Mouse (Mus musculus) hindbrain, embryonic 10.5 days (tissue): ENCODE results near the gene Hap1. TPM values are rescaled to one million over a fixed set of nuclear protein-coding genes. Genes with fewer than 3 reads are reported as not detected.

ENCODE experiments used
- DNase-seq: peaks from one replicate; pipeline ENCODE4 v3.0.0-alpha.2; 2017; ENCODE audit warnings: low spot score
- H3K27ac ChIP-seq: fragments of 300-500 bp; sonication (generic); 2 replicates; pipeline ENCODE4 v1.5.1; 2016; ENCODE audit warnings: mild to moderate bottlenecking, moderate library complexity
- H3K27me3 ChIP-seq: fragments of 300-500 bp; sonication (generic); 2 replicates; pipeline ENCODE4 v1.6.1; 2016; ENCODE audit warnings: mild to moderate bottlenecking; ENCODE audit not compliant: poor library complexity, insufficient read depth, severe bottlenecking
- H3K36me3 ChIP-seq: fragments of 300-500 bp; sonication (generic); 2 replicates; pipeline ENCODE4 v1.6.1; 2016; ENCODE audit warnings: mild to moderate bottlenecking, moderate library complexity
- H3K4me1 ChIP-seq: fragments of 300-500 bp; sonication (generic); replicated peaks from 2 replicates; pipeline ENCODE4 v1.6.1; 2016; ENCODE audit warnings: mild to moderate bottlenecking
- H3K4me3 ChIP-seq: fragments of 300-500 bp; sonication (generic); 2 replicates; pipeline ENCODE4 v1.5.1; 2016; ENCODE audit warnings: mild to moderate bottlenecking, moderate library complexity
- H3K9me3 ChIP-seq: fragments of 300-500 bp; sonication (generic); 2 replicates; pipeline ENCODE4 v1.6.1; 2016; ENCODE audit warnings: mild to moderate bottlenecking, moderate library complexity
- WGBS: fragments of 180-500 bp; shearing (Covaris S2); methylation state at CpG from one replicate; pipeline ENCODE4 v1.1.7; 2016; 5-methylcytosine and 5-hydroxymethylcytosine counted together
- polyA plus RNA-seq: library from polyadenylated mRNA; unstranded; fragments of >200 nt; fragmentation: Nextera tagmentation; extraction: Ambion mirVana; gene quantifications from 2 replicates; pipeline ENCODE4 v1.2.1, GENCODE M21; 2016

Hap1 gene
- polyA plus RNA-seq, 1 experiment from 2014 or later, result 37.7 TPM

GRCm38 (mm10) chr11:100395861-100396631 is 40.1 kb upstream of the Hap1 start:
- 35% methylated on average over 17 of the region's 17 CpGs for WGBS
- Histone ChIP-seq H3K4me1 (peaks cover 58% of the 10 kb centered on the region), H3K36me3 (no peaks in the 10 kb centered on the region), H3K4me3 (peak overlapping the region; percentile 65), H3K9me3 (no peaks in the 10 kb centered on the region), H3K27ac (peak overlapping the region; percentile 60; the same call in 1 of the 2 replicates), H3K27me3 (peaks cover 50% of the 10 kb centered on the region)
- peak; percentile 23 for DNase-seq

GRCm38 (mm10) chr11:100395200-100395599 is 39.3 kb upstream of the Hap1 start:
- DNase-seq, result no peak
- Histone ChIP-seq H3K4me3 (peak overlapping the region; percentile 65; the same call in 1 of the 2 replicates), H3K9me3 (no peaks in the 10 kb centered on the region), H3K36me3 (no peaks in the 10 kb centered on the region), H3K4me1 (peaks cover 67% of the 10 kb centered on the region), H3K27me3 (peaks cover 46% of the 10 kb centered on the region), H3K27ac (no peak overlapping the region)
- WGBS, result 36% methylated on average over 11 of the region's 11 CpGs

- H3K27ac ChIP-seq, result no peak overlapping the region
- no peak overlapping the region for H3K4me3 ChIP-seq
- H3K9me3 ChIP-seq, result no peaks in the 10 kb centered on the region
- WGBS, result 78% methylated on average over 5 of the region's 5 CpGs
- H3K4me1 ChIP-seq, result peaks cover 74% of the 10 kb centered on the region
- H3K27me3 ChIP-seq, result peaks cover 43% of the 10 kb centered on the region
- no peaks in the 10 kb centered on the region for H3K36me3 ChIP-seq
- DNase-seq, result no peak
Observed at GRCm38 (mm10) chr11:100394353-100395074, 38.6 kb upstream of the Hap1 start.

- Histone ChIP-seq H3K4me3 (no peak overlapping the region), H3K27ac (no peak overlapping the region), H3K9me3 (no peaks in the 10 kb centered on the region), H3K36me3 (no peaks in the 10 kb centered on the region), H3K4me1 (peaks cover 76% of the 10 kb centered on the region), H3K27me3 (peaks cover 42% of the 10 kb centered on the region)
- DNase-seq, result no peak
- WGBS, result 82% methylated on average over 7 of the region's 7 CpGs
Observed at GRCm38 (mm10) chr11:100393733-100394132, 37.8 kb upstream of the Hap1 start.

GRCm38 (mm10) chr11:100392958-100393357 is 37.0 kb upstream of the Hap1 start:
- Histone ChIP-seq H3K4me3 (no peak overlapping the region), H3K36me3 (no peaks in the 10 kb centered on the region), H3K4me1 (peaks cover 79% of the 10 kb centered on the region), H3K9me3 (no peaks in the 10 kb centered on the region), H3K27me3 (peaks cover 42% of the 10 kb centered on the region), H3K27ac (no peak overlapping the region)
- 78% methylated on average over 5 of the region's 5 CpGs for WGBS
- no peak for DNase-seq

GRCm38 (mm10) chr11:100391884-100392345 is 36.0 kb upstream of the Hap1 start:
- Histone ChIP-seq H3K27ac (no peak overlapping the region), H3K27me3 (peaks cover 37% of the 10 kb centered on the region), H3K9me3 (no peaks in the 10 kb centered on the region), H3K36me3 (no peaks in the 10 kb centered on the region), H3K4me3 (no peak overlapping the region), H3K4me1 (peaks cover 76% of the 10 kb centered on the region)
- DNase-seq, result no peak
- 88% methylated on average over 7 of the region's 7 CpGs for WGBS

GRCm38 (mm10) chr11:100391081-100391883 is 35.4 kb upstream of the Hap1 start:
- DNase-seq, result peak; percentile 33
- WGBS, result 69% methylated on average over 9 of the region's 9 CpGs
- 0 out of 2 replicates have a peak overlapping the region, but pooled peaks have one; percentile 12 for H3K4me3 ChIP-seq
- peak overlapping the region; percentile 74 for H3K27ac ChIP-seq
- H3K9me3 ChIP-seq, result no peaks in the 10 kb centered on the region
- H3K4me1 ChIP-seq, result peaks cover 76% of the 10 kb centered on the region
- H3K36me3 ChIP-seq, result no peaks in the 10 kb centered on the region
- peaks cover 31% of the 10 kb centered on the region for H3K27me3 ChIP-seq

GRCm38 (mm10) chr11:100389931-100390445 is 34.1 kb upstream of the Hap1 start:
- H3K4me1 ChIP-seq, result peaks cover 65% of the 10 kb centered on the region
- WGBS, result 46% methylated on average over 8 of the region's 8 CpGs
- H3K27ac ChIP-seq, result peak overlapping the region; percentile 74

GRCm38 (mm10) chr11:100388588-100388987 is 32.7 kb upstream of the Hap1 start:
- H3K4me3 ChIP-seq, result no peak overlapping the region
- DNase-seq, result no peak
- peaks cover 5% of the 10 kb centered on the region for H3K27me3 ChIP-seq
- H3K27ac ChIP-seq, result no peak overlapping the region
- 83% methylated on average over 6 of the region's 6 CpGs for WGBS
- H3K9me3 ChIP-seq, result no peaks in the 10 kb centered on the region
- H3K36me3 ChIP-seq, result peaks cover 20% of the 10 kb centered on the region
- peaks cover 57% of the 10 kb centered on the region for H3K4me1 ChIP-seq

More at GRCm38 (mm10) chr11:100389931-100390445, 34.1 kb upstream of the Hap1 start:
- Histone ChIP-seq H3K36me3 (peaks cover 11% of the 10 kb centered on the region), H3K4me3 (no peak overlapping the region), H3K9me3 (no peaks in the 10 kb centered on the region), H3K27me3 (peaks cover 18% of the 10 kb centered on the region)
- no peak for DNase-seq

GRCm38 (mm10) chr11:100387589-100388375 is 31.9 kb upstream of the Hap1 start:
- DNase-seq, result no peak
- H3K4me1 ChIP-seq, result peaks cover 54% of the 10 kb centered on the region
- H3K36me3 ChIP-seq, result peaks cover 28% of the 10 kb centered on the region
- peak overlapping the region; percentile 36; the same call in 1 of the 2 replicates for H3K27ac ChIP-seq
- no peak overlapping the region for H3K4me3 ChIP-seq
- no peaks in the 10 kb centered on the region for H3K9me3 ChIP-seq
- H3K27me3 ChIP-seq, result no peaks in the 10 kb centered on the region
- 63% methylated on average over 14 of the region's 14 CpGs for WGBS

GRCm38 (mm10) chr11:100387111-100387510 is 31.2 kb upstream of the Hap1 start:
- Histone ChIP-seq H3K36me3 (peaks cover 35% of the 10 kb centered on the region), H3K4me1 (peaks cover 50% of the 10 kb centered on the region), H3K27me3 (no peaks in the 10 kb centered on the region), H3K27ac (no peak overlapping the region), H3K4me3 (no peak overlapping the region), H3K9me3 (no peaks in the 10 kb centered on the region)
- no peak for DNase-seq
- 85% methylated on average over 6 of the region's 6 CpGs for WGBS
